Mouse (Mus musculus) liver, adult 2 months (tissue): ENCODE data around the gene Tmem169. TPM values are rescaled to one million over a fixed set of nuclear protein-coding genes. Genes with fewer than 3 reads are reported as not detected.

ENCODE experiments used
- DNase-seq: peaks from one replicate; pipeline ENCODE4 v3.0.0-alpha.2; 2011; ENCODE audit warnings: low read depth, low spot score; ENCODE audit errors: extremely low read depth
- H3K27ac ChIP-seq: fragments of 200-500 bp; replicated peaks from 2 replicates; pipeline ENCODE4 v1.5.1; 2012; ENCODE audit warnings: low read depth, mild to moderate bottlenecking, control low read depth, inconsistent platforms, low read length; ENCODE audit not compliant: insufficient read depth
- H3K27me3 ChIP-seq: fragments of 200-500 bp; 2 replicates; pipeline ENCODE4 v1.6.1; 2012; ENCODE audit warnings: mild to moderate bottlenecking, moderate library complexity, low read length, inconsistent platforms; ENCODE audit not compliant: control insufficient read depth, insufficient read depth
- H3K36me3 ChIP-seq: fragments of 200-500 bp; 2 replicates; pipeline ENCODE4 v1.6.1; 2012; ENCODE audit warnings: low read length, inconsistent platforms; ENCODE audit not compliant: control insufficient read depth, insufficient read depth
- H3K4me1 ChIP-seq: fragments of 200-500 bp; 2 replicates; pipeline ENCODE4 v1.6.1; 2011; ENCODE audit warnings: low read length; ENCODE audit not compliant: control insufficient read depth, insufficient read depth
- H3K4me3 ChIP-seq: fragments of 200-500 bp; 2 replicates; pipeline ENCODE4 v1.5.1; 2011; ENCODE audit warnings: low read depth, mild to moderate bottlenecking, control low read depth, low read length, moderate library complexity; ENCODE audit not compliant: insufficient read depth
- H3K79me2 ChIP-seq: fragments of 200-500 bp; 2 replicates; pipeline ENCODE4 v1.6.1; 2012; ENCODE audit warnings: inconsistent platforms, mild to moderate bottlenecking, low read length, moderate library complexity; ENCODE audit not compliant: control insufficient read depth, insufficient read depth
- H3K9ac ChIP-seq: fragments of 200-500 bp; 2 replicates; pipeline ENCODE4 v1.6.1; 2012; ENCODE audit warnings: low read depth, mild to moderate bottlenecking, control low read depth, inconsistent platforms, low read length
- CTCF ChIP-seq: fragments of 200-500 bp; IDR thresholded peaks from 2 replicates; pipeline ENCODE4 v1.5.1; 2011; ENCODE audit warnings: low read depth, low read length, control low read depth
- POLR2A ChIP-seq: fragments of 200-500 bp; IDR thresholded peaks from 2 replicates; pipeline ENCODE4 v1.6.1; 2011; ENCODE audit warnings: low read length, control low read depth; ENCODE audit not compliant: insufficient read depth; ENCODE audit errors: extremely low read depth
- WGBS: fragments of 180-500 bp; shearing (Covaris S2); methylation state at CpG from one replicate; pipeline ENCODE4 v1.1.7; 2018; 5-methylcytosine and 5-hydroxymethylcytosine counted together
- polyA plus RNA-seq: library from polyadenylated mRNA; depleted of rRNA; stranded (reverse); fragments of >200 nt; gene quantifications from 2 replicates; pipeline ENCODE4 v1.2.3, GENCODE M21; 2012
- total RNA-seq: library from RNA; depleted of rRNA; stranded (reverse); fragments of >200 nt; gene quantifications from 2 replicates; pipeline ENCODE4 v1.2.3, GENCODE M21; 2014

Gene Tmem169
- total and polyA plus RNA-seq, 2 experiments = 0.16 to 0.18 TPM

GRCm38 (mm10) chr1:72290896-72291295, 6.7 kb downstream of the Tmem169 start:
- H3K4me3 ChIP-seq = no peak overlapping the region
- no peak for DNase-seq
- no peak overlapping the region for H3K9ac ChIP-seq
- H3K36me3 ChIP-seq = no peaks in the 10 kb centered on the region
- H3K27ac ChIP-seq = no peak overlapping the region
- H3K79me2 ChIP-seq = no peaks in the 10 kb centered on the region
- no peaks in the 10 kb centered on the region for H3K27me3 ChIP-seq
- TF ChIP-seq CTCF (no peak), POLR2A (no peak)
- WGBS = 87% methylated on average over 4 of the region's 4 CpGs
- H3K4me1 ChIP-seq = peaks cover 23% of the 10 kb centered on the region

- no peak for DNase-seq
- H3K79me2 ChIP-seq = no peaks in the 10 kb centered on the region
- no peak overlapping the region for H3K4me3 ChIP-seq
- peaks cover 23% of the 10 kb centered on the region for H3K4me1 ChIP-seq
- no peaks in the 10 kb centered on the region for H3K36me3 ChIP-seq
- H3K9ac ChIP-seq = no peak overlapping the region
- no peak for TF ChIP-seq CTCF
- no peak for TF ChIP-seq POLR2A
- no peaks in the 10 kb centered on the region for H3K27me3 ChIP-seq
- 94% methylated on average over 4 of the region's 4 CpGs for WGBS
- no peak overlapping the region for H3K27ac ChIP-seq
Observed at GRCm38 (mm10) chr1:72291421-72291820, 7.3 kb downstream of the Tmem169 start.

GRCm38 (mm10) chr1:72291925-72292324, 7.8 kb downstream of the Tmem169 start:
- Histone ChIP-seq H3K27me3 (no peaks in the 10 kb centered on the region), H3K9ac (no peak overlapping the region), H3K4me3 (no peak overlapping the region), H3K79me2 (no peaks in the 10 kb centered on the region), H3K4me1 (peaks cover 23% of the 10 kb centered on the region), H3K36me3 (no peaks in the 10 kb centered on the region), H3K27ac (no peak overlapping the region)
- 89% methylated on average over 2 of the region's 2 CpGs for WGBS
- TF ChIP-seq POLR2A = no peak
- TF ChIP-seq CTCF = no peak
- DNase-seq = no peak

- peak; percentile 94 for DNase-seq
- H3K4me1 ChIP-seq = peaks cover 14% of the 10 kb centered on the region
- TF ChIP-seq CTCF (no peak), POLR2A (no peak)
- no peaks in the 10 kb centered on the region for H3K79me2 ChIP-seq
- H3K4me3 ChIP-seq = no peak overlapping the region
- peak overlapping the region; percentile 83 for H3K27ac ChIP-seq
- WGBS = 9% methylated on average over 4 of the region's 4 CpGs
- H3K36me3 ChIP-seq = no peaks in the 10 kb centered on the region
- H3K27me3 ChIP-seq = no peaks in the 10 kb centered on the region
- no peak overlapping the region for H3K9ac ChIP-seq
Observed at GRCm38 (mm10) chr1:72293869-72294663, 9.9 kb downstream of the Tmem169 start.

GRCm38 (mm10) chr1:72295746-72296145, 11.6 kb downstream of the Tmem169 start:
- Histone ChIP-seq H3K27ac (no peak overlapping the region), H3K4me1 (peaks cover 9% of the 10 kb centered on the region), H3K27me3 (no peaks in the 10 kb centered on the region), H3K9ac (no peak overlapping the region), H3K79me2 (no peaks in the 10 kb centered on the region), H3K4me3 (no peak overlapping the region), H3K36me3 (no peaks in the 10 kb centered on the region)
- TF ChIP-seq POLR2A (no peak), CTCF (no peak)
- no peak for DNase-seq
- WGBS = 92% methylated on average over 8 of the region's 8 CpGs

GRCm38 (mm10) chr1:72301845-72302244, 17.7 kb downstream of the Tmem169 start:
- WGBS = 78% methylated on average over 1 of the region's 1 CpGs
- Histone ChIP-seq H3K4me1 (peaks cover 2% of the 10 kb centered on the region; the same call in 1 of the 2 replicates), H3K27ac (no peak overlapping the region), H3K4me3 (no peak overlapping the region), H3K36me3 (no peaks in the 10 kb centered on the region), H3K27me3 (no peaks in the 10 kb centered on the region), H3K79me2 (no peaks in the 10 kb centered on the region), H3K9ac (no peak overlapping the region)
- TF ChIP-seq POLR2A (no peak), CTCF (no peak)
- no peak for DNase-seq
